Mouse (Mus musculus): ENCODE measurements at regions not wholly inside any gene's neighbourhood (a gene's known extent, or its start where the extent isn't known, plus 50 kb on each side); places are given as distances from the start of the nearest gene placed in this dataset.

DNA sequence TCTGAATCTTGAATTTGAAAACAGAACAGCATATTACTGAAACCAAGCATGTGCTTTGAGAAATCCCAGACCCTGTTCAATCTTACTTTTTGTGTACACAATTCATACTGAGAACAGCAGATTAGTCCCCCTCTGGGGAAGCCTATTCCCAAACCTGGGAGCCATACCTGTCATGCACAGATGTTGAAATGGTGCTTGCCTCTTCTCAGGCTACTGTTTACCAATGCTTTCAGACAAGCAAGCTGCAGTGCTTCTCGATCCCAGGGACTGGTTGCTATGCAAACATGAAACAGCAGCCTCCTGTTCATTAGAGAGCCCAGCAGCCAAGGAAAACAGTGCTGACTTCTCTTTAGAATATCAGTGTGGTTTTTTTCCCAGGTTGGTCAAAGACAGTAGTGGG lies 80.3 kb upstream of the Mbnl2 start:
- no peak for DNase-seq
- no peaks in the 10 kb centered on the region for H3K4me1 ChIP-seq (replicated peaks; ENCODE audit: control insufficient read depth, insufficient read depth, low read length)
- no peak overlapping the region for H3K4me3 ChIP-seq (ENCODE audit: control insufficient read depth, insufficient read depth, low read length)
- H3K27ac ChIP-seq (ENCODE audit: control insufficient read depth, insufficient read depth, low read length): no peak overlapping the region
- 83% methylated on average over 1 of the region's 1 CpGs for WGBS
- H3K36me3 ChIP-seq (ENCODE audit: control insufficient read depth, insufficient read depth, low read length): no peaks in the 10 kb centered on the region
- TF ChIP-seq POLR2A (IDR thresholded peaks at IDR 0.05; ENCODE audit: control insufficient read depth, extremely low read depth, insufficient read depth, low read length, poor library complexity): no peak
- no peak for TF ChIP-seq CTCF (IDR thresholded peaks at IDR 0.05; ENCODE audit: borderline replicate concordance, control insufficient read depth, extremely low read depth, insufficient read depth, low read length, poor library complexity)
- no peaks in the 10 kb centered on the region for H3K27me3 ChIP-seq (ENCODE audit: control insufficient read depth, insufficient read depth, low read length)

DNA sequence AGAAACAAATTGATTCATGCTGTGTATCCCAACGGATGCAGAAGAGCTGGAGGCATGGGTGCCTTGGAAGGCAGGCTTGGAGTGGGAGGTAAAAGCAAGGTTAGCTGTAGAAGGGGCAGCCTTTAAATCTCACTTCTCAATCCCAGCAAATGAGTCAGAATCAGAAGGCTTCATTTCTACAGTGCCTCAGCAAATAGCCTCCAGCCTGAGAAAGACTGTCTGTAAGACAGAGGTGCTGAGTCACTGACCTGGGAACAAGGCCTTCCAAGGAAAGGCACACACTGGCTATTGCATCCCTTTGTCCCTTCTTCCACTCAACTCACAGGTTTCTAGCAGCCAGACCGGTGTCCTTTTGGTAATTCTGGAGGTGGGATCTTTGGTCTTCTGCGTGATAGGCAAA lies 63.7 kb upstream of the Mbnl2 start:
- 90% methylated on average over 3 of the region's 3 CpGs for WGBS
- H3K27ac ChIP-seq (ENCODE audit: control insufficient read depth, insufficient read depth, low read length): no peak overlapping the region

DNA sequence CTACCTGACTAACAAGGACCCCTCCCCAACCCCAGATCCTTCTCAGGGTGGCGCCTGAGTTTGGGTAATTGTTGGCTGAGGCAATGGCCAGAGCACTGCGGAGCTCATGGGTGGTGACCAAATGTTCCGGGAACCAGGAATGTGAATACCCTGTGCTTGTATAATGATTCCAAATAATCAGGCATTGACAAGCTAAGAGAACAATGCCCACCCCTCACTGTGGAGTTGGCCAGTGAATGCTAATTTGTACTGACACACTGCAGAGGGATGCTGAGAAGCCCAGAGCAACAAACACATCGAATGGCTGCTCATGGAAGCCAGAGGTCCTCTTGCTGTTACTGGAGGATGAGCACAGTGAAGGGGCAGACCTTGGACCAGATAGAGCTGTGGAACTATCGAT lies 62.8 kb upstream of the Mbnl2 start:
- WGBS: 96% methylated on average over 5 of the region's 5 CpGs
- no peaks in the 10 kb centered on the region for H3K27me3 ChIP-seq (ENCODE audit: control insufficient read depth, insufficient read depth, low read length)
- H3K4me3 ChIP-seq (ENCODE audit: control insufficient read depth, insufficient read depth, low read length): no peak overlapping the region
- H3K27ac ChIP-seq (ENCODE audit: control insufficient read depth, insufficient read depth, low read length): no peak overlapping the region
- no peaks in the 10 kb centered on the region for H3K4me1 ChIP-seq (replicated peaks; ENCODE audit: control insufficient read depth, insufficient read depth, low read length)
- TF ChIP-seq CTCF (IDR thresholded peaks at IDR 0.05; ENCODE audit: borderline replicate concordance, control insufficient read depth, extremely low read depth, insufficient read depth, low read length, poor library complexity) (no peak), POLR2A (IDR thresholded peaks at IDR 0.05; ENCODE audit: control insufficient read depth, extremely low read depth, insufficient read depth, low read length, poor library complexity) (no peak)
- no peak for DNase-seq
- no peaks in the 10 kb centered on the region for H3K36me3 ChIP-seq (ENCODE audit: control insufficient read depth, insufficient read depth, low read length)

More for the DNA sequence above, 63.7 kb upstream of the Mbnl2 start:
- no peaks in the 10 kb centered on the region for H3K36me3 ChIP-seq (ENCODE audit: control insufficient read depth, insufficient read depth, low read length)
- no peaks in the 10 kb centered on the region for H3K4me1 ChIP-seq (replicated peaks; ENCODE audit: control insufficient read depth, insufficient read depth, low read length)
- DNase-seq: no peak
- TF ChIP-seq POLR2A (IDR thresholded peaks at IDR 0.05; ENCODE audit: control insufficient read depth, extremely low read depth, insufficient read depth, low read length, poor library complexity) (no peak), CTCF (IDR thresholded peaks at IDR 0.05; ENCODE audit: borderline replicate concordance, control insufficient read depth, extremely low read depth, insufficient read depth, low read length, poor library complexity) (no peak)
- no peaks in the 10 kb centered on the region for H3K27me3 ChIP-seq (ENCODE audit: control insufficient read depth, insufficient read depth, low read length)
- H3K4me3 ChIP-seq (ENCODE audit: control insufficient read depth, insufficient read depth, low read length): no peak overlapping the region

DNA sequence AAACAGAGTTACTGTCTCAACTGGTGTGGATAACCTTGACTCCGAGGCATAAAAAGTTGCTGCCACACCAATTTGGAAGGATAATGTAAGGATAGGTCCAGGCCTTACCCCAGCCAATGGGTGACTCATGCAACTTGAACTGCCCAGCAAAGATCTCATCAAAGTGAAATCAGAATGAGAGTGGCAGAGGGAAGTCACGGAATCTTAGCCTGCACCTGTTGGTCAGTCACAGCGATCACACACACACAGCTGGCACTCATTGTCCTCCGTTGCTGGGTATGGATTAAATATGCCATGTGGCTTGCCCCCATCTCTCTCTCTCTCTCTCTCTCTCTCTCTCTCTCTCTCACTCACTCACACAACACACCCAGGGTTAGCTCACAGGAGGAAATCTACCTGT lies 56.2 kb upstream of the Mbnl2 start:
- DNase-seq: no peak
- H3K4me3 ChIP-seq (ENCODE audit: control insufficient read depth, insufficient read depth, low read length): no peak overlapping the region
- TF ChIP-seq CTCF (IDR thresholded peaks at IDR 0.05; ENCODE audit: borderline replicate concordance, control insufficient read depth, extremely low read depth, insufficient read depth, low read length, poor library complexity) (no peak), POLR2A (IDR thresholded peaks at IDR 0.05; ENCODE audit: control insufficient read depth, extremely low read depth, insufficient read depth, low read length, poor library complexity) (no peak)
- 96% methylated on average over 4 of the region's 4 CpGs for WGBS
- no peak overlapping the region for H3K27ac ChIP-seq (ENCODE audit: control insufficient read depth, insufficient read depth, low read length)
- H3K36me3 ChIP-seq (ENCODE audit: control insufficient read depth, insufficient read depth, low read length): no peaks in the 10 kb centered on the region
- H3K4me1 ChIP-seq (replicated peaks; ENCODE audit: control insufficient read depth, insufficient read depth, low read length): no peaks in the 10 kb centered on the region
- no peaks in the 10 kb centered on the region for H3K27me3 ChIP-seq (ENCODE audit: control insufficient read depth, insufficient read depth, low read length)

DNA sequence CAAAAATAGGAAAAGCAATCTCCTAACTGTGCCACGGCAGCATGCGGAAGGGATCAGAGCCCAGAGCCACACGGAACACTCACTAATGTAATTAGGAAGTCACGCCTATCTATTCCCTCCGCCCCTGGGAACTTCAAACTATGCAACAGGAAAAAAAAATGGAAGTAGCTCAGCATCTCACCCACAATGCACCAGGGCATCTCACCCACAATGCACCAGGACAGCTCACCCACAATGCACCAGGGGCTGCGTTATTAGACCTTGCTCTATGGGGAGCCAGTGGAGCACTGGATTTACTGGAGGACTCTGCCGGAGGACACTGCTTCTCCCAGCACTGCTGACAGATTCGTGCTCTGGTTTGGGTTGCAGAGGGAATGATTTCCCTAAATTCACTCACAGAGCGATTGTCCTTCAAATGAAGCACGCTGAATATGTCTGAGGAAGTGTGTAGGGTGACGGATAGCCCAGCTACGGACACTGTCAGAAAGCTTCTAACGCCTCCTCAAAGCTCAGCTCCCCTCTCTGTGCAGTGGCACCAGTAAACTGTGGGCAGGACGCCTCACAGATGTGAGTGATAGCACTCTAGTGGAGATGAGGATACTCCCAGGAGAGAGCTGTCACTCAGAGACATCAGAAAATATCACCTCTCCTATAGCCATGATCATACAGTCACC lies 51.8 kb upstream of the Mbnl2 start:
- Histone ChIP-seq H3K27ac (ENCODE audit: control insufficient read depth, insufficient read depth, low read length) (no peak overlapping the region), H3K36me3 (ENCODE audit: control insufficient read depth, insufficient read depth, low read length) (no peaks in the 10 kb centered on the region), H3K4me1 (replicated peaks; ENCODE audit: control insufficient read depth, insufficient read depth, low read length) (no peaks in the 10 kb centered on the region), H3K27me3 (ENCODE audit: control insufficient read depth, insufficient read depth, low read length) (no peaks in the 10 kb centered on the region), H3K4me3 (ENCODE audit: control insufficient read depth, insufficient read depth, low read length) (no peak overlapping the region)
- TF ChIP-seq POLR2A (IDR thresholded peaks at IDR 0.05; ENCODE audit: control insufficient read depth, extremely low read depth, insufficient read depth, low read length, poor library complexity) (no peak), CTCF (IDR thresholded peaks at IDR 0.05; ENCODE audit: borderline replicate concordance, control insufficient read depth, extremely low read depth, insufficient read depth, low read length, poor library complexity) (no peak)
- WGBS: 95% methylated on average over 14 of the region's 14 CpGs
- DNase-seq: no peak

DNA sequence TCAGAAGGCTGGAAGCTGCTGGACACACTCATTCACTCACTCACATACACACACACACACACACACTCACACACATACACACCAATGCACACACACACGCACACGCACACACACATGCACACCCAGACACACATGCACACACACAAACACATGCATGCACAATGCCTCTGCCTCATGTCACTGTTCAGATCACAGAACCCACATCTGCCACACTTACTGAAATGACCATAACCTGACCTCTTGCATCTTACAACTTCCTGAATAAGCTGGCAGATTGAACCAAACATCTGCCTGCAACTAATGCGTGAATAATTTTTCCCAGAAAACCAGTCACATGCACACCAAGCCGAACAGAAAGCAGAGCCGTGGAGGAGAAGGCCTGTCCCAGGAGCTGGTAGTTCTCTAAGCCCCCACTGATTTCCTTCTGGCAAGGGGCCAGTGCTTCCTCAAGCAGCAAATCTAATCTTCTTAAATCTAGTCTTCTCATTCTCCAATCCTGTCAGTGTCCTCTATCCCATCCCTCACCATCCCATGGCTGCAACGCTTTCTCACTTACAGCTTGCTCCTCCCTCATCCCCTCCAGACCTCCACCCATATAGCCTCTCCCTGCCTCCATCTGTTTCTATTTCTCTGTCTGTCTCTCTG lies 51.1 kb upstream of the Mbnl2 start:
- Histone ChIP-seq H3K36me3 (ENCODE audit: control insufficient read depth, insufficient read depth, low read length) (no peaks in the 10 kb centered on the region), H3K4me3 (ENCODE audit: control insufficient read depth, insufficient read depth, low read length) (no peak overlapping the region), H3K27me3 (ENCODE audit: control insufficient read depth, insufficient read depth, low read length) (no peaks in the 10 kb centered on the region), H3K27ac (ENCODE audit: control insufficient read depth, insufficient read depth, low read length) (no peak overlapping the region), H3K4me1 (replicated peaks; ENCODE audit: control insufficient read depth, insufficient read depth, low read length) (no peaks in the 10 kb centered on the region)
- TF ChIP-seq CTCF (IDR thresholded peaks at IDR 0.05; ENCODE audit: borderline replicate concordance, control insufficient read depth, extremely low read depth, insufficient read depth, low read length, poor library complexity) (no peak), POLR2A (IDR thresholded peaks at IDR 0.05; ENCODE audit: control insufficient read depth, extremely low read depth, insufficient read depth, low read length, poor library complexity) (no peak)
- DNase-seq: no peak
- 78% methylated on average over 6 of the region's 6 CpGs for WGBS

Data from thymus, adult 2 months (tissue).